Mouse (Mus musculus): ENCODE measurements around the gene Olfr1043.

The Olfr1043 gene

GRCm38 (mm10) chr2:86135828-86136227, 31.5 kb downstream of the Olfr1043 start, which contains the start of gene Olfr1039:
Olfr1039 (minus strand) TSS chr2:86135928.
- no peaks in the 10 kb centered on the region for H3K9me3 ChIP-seq (ENCODE audit: low read length)
- no peak for TF ChIP-seq NANOG (IDR thresholded peaks at IDR 0.05; ENCODE audit: borderline replicate concordance, low read length)
- TF ChIP-seq CTCF (conservative IDR thresholded peaks at IDR 0.05; ENCODE audit: low read length), result no peak
- TF ChIP-seq POU5F1 (IDR thresholded peaks at IDR 0.05; ENCODE audit: borderline replicate concordance, low read length), result no peak
- H3K4me3 ChIP-seq (replicated peaks; ENCODE audit: low read length), result no peak within 1 kb of the TSS
- H3K27me3 ChIP-seq (ENCODE audit: insufficient read depth, low read length), result no peaks in the 10 kb centered on the region
- H3K36me3 ChIP-seq (ENCODE audit: insufficient read depth, low read length), result no peaks in the 10 kb centered on the region
- H3K4me1 ChIP-seq (replicated peaks; ENCODE audit: low read depth, low read length), result no peaks in the 10 kb centered on the region

Measured in E14TG2a.4 (cell line).